Mouse (Mus musculus): ENCODE results near the gene RPS10-NUDT3.

Gene RPS10-NUDT3

DNA sequence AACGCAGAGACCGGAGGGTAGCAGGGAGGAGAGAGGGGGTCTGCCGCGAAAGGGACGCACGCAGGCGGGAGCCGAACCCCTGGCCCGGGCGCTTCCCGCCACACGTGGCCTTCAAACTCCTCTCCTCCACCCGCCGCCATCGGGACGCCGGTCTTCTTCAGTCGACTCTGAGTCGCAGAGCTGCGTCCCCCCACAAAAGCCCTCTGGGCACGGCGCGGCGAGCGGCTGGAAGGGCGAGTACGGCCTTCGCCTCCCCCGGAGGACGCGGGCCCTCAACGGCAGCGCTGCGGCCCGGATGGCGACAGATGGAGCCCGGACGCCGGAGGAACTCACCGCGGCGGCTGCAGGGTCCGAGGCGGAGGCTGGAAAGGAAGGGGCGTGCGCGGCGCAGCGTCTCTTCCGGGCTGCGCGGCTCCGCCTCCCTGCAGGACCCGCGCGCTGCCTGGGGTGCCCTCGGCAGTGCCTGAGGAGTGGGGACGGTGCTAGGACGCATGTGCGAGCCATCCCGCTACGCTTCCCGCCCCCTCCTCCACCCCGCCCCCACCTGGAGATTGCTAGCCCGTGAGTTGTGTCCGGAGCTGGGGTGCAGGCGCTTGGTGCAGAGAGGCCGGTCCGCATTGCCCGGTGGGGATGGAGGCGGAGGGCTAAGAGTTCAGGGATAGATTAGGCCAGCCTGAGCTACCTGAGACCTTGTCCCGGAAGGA is at the start of gene RPS10-NUDT3:
TSS of gene RPS10-NUDT3 (minus strand) at position 352 of the 704 bp plus-strand sequence.
- peak; percentile 73 to 81 for DNase-seq (ENCODE audit: low spot score in 2 of 2)

DNA sequence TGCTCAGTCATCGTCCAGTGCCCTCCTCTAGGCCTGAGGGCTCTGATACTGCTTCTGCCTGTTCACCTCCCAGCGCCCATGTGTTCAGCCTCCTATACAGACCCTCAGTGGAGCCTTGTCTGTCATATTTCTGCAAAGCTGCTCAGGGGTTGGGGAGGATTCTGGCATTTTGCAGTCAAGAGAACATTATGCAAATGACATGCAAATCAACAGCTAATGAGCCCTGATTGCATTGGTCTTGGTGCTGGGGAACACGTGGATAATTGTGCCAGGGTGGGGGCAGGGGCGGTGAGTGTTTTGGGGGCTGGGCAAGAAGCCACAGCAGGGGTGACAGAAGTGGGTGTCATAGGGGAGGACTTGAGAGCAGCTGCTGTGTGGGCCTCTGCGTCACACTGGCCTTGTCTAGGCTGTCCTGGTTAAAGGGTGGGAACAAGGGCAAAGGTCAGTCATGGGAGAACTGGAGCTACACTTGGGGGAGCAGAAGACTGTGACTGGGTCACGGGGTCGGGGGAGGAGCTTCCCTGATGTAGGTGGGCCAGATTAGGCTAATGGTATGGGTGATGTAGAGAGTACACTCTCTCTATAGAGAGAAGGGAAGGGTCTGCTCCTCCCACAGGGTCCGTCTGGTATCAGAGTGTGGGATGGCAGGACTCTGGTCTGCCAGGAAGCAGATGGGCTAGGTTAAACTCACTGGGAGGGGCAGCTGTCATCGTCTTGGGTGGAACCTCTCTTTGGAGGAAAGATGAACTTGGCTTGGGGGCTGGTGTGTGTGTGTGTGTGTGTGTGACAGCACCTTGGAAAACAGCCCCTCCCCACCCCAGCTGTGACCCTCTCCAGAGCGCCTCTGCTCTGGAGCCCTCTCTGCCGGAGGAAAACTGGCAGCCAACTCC is 44.1 kb upstream of the RPS10-NUDT3 start:
- DNase-seq (ENCODE audit: low spot score in 2 of 2), result no peak

DNA sequence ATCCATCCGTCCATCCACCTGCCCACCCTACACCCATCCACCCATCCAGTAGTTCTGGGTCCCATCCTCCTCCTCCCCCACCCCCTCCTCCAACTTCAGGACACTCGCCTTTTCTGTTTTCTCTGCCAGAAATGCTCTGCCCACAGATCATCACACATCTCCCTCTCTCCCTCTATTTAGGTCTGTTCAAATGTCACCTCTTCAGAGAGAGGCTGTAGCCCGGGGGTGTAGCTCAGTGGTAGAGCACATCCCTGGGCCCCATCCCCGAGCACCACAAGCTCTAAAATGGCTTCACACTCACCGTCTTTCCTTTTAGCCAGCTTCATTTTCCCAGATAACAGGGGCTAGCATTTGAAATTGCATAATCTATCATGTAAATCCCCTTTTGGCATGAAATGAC is 42.7 kb upstream of the RPS10-NUDT3 start:
- DNase-seq (ENCODE audit: low spot score in 2 of 2), result no peak

DNA sequence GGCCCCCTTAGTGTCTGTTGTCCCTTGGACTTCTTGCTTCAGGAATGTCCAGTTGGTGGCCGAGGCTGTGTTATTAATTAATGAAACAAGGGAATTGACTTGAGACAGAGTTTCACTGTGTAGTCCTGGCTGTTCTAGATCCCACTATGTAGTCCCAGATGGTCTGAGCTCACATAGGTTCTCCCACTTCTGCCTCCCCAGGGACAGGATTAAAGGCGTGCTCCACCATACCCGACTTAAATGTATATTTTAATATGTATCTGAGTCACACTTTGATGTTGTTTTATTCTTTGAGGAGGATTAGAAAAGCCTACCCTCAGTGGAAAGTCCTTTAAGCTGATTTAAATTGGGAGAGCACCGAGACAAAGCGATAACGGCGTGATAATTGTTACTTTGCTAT is 41.2 kb upstream of the RPS10-NUDT3 start:
- DNase-seq (ENCODE audit: low spot score in 2 of 2), result no peak

DNA sequence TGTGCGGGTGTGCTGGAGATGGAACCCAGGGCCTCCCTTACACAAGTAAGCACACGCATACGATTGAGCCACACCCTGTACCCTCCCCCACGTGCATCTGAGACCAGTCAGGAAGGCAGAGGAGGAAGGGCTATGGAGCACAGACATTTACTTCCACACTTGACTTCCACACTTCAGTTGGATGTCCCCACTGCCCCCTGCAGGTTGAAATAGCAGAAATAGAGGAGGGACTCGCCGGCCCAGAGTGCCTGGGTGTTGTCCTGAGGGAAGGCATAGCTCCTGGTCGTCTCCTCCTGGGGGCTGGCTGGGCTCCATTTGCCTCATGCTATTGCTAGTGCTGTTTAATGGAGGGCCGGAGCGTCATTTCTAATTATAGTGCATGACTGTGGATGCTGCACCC is 40.4 kb upstream of the RPS10-NUDT3 start:
- DNase-seq (ENCODE audit: low spot score in 2 of 2), result no peak

DNA sequence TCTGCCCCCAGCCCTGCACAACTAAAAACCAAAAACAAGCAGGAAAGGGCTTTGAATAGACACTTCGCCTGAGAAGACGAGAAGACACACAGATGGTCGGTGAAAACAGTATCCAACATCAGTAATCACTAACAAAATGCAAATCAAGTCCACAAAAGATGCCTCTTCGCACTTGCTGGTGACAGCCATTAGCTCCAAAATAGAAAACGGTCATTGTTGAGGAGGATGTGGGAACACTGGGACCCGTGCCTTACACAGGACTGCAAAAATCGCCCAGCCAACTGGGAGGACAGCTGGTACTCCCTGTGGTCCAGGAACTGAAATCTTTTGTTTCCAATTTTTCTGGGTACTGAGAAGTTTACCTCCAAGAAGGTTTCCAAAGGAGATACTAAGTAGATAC is 38.9 kb upstream of the RPS10-NUDT3 start:
- DNase-seq (ENCODE audit: low spot score in 2 of 2), result no peak

DNA sequence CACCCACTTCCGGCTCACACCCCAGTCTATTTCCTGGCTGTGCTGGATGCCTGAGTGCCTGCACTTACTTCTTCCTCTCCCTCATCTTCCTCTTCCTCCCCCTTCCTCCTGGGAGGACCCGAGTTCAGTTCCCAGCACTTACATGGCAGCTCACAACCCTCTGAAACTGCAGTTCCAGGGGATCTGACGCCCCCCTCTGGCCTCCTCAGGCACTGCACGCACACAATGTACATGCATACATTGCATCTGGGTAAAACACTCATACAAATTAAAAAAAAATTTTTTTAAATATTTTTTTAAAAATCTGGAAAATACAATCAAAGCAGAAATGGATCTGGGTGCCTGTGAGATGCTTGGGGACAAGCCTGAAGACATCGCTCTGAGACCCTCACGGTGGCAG is 36.7 kb upstream of the RPS10-NUDT3 start:
- DNase-seq (ENCODE audit: low spot score in 2 of 2), result no peak

DNA sequence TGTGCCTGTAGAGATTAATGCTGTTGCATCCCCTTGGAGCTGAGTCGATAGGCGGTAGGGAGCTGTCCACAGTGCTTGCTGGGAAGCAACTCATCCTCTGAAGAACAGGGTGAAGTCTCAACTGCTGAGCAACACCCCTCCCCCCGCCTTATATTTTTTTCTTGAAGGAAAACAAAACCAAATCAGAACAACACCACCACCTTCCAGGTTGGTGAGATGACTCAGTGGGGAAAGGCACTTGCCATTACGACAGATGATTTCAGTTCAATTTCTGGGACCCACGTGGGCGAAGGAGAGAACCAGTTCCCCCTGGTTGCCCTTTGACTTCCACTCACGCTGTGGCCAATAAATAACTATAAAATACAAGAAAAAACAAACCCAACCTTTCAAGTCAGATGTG is 23.7 kb upstream of the RPS10-NUDT3 start:
- no peak for DNase-seq (ENCODE audit: low spot score in 2 of 2)

DNA sequence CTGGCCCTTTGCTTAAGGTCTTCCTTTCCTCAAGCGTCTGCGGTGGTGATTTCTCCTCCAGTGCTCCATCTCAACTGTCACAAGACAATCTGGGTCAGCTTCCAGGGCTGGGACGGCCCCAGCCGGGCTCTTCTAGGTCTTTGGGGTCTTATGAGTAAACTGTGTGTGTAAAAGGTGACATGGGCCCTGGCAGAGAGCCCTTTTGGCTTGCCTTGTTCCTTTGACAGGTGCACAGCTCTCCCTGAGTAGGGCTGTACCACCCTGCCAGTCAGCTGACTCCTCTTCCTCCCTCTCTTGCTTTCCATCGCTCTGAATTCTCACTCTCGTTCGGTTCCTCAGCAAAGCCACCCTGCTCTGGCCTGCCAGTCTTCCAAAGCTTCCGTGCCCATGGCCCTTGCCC is 22.1 kb upstream of the RPS10-NUDT3 start:
- no peak for DNase-seq (ENCODE audit: low spot score in 2 of 2)

DNA sequence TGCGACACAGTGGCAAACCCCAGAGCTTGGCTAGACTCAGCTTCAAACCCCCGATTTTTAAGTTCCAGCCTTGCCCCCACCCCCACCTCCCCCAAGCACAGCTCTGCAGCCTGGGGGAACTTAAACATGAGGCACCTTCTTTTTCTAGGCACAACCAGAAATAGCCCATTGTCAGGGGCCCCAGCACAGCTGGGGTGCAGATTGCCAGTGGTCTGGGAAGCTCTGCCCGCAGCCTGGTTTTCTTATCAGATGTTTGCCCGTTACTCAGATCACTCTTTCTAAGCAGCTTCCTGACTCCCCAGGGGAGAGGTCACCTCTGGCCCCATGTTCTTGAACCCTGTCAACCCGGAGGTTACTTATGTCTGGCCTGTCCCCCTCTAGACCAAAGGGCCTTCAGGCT is 21.4 kb upstream of the RPS10-NUDT3 start:
- no peak for DNase-seq (ENCODE audit: low spot score in 2 of 2)

DNA sequence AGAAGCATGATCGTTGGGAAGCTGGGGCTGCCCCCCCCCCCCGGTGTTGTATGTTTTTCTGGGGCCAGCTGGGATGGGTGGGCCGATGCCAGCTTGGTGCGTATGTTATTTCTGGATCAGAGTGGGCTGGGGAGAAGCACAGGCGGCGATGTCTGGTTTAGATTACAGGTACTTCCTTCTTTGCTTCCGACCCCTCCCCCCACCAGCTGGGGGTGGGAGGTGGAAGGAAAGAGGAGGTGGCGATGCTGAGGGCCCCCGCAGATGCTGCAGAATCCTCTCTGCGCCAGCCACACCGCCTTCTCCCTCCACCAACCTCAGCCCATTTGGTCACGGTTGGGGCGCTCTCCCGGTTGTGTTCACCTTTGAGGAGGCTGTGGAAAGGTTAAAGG is 21.0 kb upstream of the RPS10-NUDT3 start:
- peak; percentile 62 to 70 for DNase-seq (ENCODE audit: low spot score in 2 of 2)

DNA sequence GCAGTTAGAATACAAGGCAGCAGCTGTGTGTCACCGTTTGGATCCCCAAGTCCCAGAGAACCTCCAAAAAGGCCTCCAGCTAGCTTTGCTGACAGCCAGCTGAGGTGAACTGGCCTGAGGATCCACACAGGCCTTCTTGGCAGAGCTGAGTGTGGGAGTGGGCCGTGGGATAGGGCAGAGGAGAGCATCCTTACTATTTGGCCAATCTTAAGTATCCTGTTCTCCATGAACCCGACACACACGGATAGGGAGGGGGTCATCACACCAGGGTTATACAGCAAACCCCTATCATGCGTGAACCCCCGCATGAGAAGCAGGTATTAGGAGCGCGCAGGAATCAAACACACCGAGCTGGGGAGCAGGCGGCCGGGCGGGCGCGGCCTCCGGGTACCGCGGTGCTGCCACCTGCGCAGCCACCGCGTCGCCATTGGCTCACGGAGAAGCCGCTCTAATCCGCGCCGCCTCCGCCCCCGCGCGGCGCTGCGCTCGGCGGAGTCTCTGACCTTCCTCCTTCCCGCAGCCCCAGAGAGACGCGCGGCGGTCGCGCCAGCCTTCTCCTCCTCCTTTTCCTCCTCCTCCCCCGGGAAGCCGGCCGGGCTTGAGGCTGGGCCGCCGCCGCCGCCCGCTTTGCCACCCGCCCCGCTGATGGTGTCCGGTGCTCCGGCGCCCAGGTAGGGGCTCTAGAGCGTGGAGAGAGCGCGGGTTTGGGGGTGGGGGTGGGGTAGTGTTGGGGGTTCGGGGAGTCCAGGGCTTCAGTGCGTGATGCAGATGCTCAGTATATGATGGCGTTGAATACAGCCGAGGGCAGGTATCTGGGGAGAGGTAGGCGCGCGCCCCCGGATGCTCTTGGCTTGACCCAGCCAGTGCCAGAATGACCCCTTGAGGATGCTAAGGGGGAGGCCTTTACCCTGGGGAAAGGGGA is 20.3 kb upstream of the RPS10-NUDT3 start, which contains the start of gene Pacsin1:
TSS of gene Pacsin1 (plus strand) at position 421 of the 922 bp plus-strand sequence.
- DNase-seq (ENCODE audit: low spot score in 2 of 2), result peak; percentile 63 to 64

DNA sequence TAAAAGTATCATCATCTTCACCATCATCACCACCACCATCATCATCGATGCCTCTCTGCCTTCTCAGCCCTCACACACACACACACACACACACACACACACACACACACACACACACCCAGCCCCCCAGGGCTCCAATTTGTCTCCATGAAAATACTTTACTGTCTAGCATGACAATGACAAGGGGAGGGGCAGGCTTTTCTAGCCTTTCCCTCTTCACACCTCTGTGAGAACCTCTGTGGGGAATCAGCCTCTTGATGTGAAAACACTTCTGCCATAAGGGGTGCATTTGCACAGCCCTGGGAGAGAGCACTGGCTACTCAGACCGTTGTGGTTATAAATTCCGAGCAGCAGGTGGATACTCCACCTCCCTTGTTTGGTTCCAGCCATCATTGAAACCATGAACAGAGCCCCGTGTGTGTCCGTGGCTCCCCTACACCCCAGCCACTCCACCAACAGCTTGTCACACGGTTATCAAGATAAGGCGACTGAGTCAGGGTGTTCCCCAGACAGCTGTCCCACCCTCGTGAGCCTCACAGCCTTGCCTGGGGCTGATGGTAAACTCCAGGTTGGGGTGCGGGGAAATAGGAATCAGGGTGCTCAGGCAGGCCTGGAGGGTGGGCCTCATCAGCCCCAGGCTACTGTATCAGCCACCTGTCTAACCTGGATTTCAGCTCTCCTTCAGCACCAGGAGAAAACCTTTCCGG is 18.4 kb upstream of the RPS10-NUDT3 start:
- no peak for DNase-seq (ENCODE audit: low spot score in 2 of 2)

DNA sequence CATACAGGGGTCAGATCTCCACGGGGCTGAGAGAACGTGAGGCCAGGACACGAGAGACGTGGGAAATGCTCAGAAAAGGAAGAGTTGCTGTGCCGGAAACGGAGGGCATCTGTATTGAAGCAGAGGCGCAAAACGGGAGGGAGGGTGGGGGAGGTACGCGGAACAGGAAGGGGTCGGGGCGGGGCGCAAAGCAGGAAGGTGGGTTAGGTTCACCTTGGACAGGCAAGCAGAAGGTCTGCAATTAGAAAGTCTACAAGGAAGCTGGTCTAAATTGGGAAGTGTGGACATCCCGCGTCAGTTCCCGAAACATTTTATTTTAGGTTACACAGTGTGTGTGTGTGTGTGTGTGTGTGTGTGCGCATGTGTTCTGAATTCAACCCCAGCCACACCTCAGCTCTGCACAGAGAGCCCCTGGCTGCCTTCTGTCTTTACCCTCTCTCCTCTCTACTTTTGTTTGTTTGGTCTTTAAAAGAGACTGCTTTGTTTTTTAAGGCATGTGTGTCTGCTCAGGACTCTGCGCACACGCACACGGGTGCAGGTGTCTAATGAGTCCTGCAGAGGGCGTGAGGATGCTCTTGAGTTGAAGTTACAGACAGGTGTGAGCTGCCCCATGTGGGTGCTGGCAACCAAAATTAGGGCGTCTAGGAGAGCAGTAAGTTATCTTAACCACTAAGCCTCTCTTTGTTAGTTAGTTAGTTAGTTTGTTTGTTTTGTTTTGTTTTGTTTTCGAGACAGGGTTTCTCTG is 17.2 kb upstream of the RPS10-NUDT3 start:
- no peak for DNase-seq (ENCODE audit: low spot score in 2 of 2)

DNA sequence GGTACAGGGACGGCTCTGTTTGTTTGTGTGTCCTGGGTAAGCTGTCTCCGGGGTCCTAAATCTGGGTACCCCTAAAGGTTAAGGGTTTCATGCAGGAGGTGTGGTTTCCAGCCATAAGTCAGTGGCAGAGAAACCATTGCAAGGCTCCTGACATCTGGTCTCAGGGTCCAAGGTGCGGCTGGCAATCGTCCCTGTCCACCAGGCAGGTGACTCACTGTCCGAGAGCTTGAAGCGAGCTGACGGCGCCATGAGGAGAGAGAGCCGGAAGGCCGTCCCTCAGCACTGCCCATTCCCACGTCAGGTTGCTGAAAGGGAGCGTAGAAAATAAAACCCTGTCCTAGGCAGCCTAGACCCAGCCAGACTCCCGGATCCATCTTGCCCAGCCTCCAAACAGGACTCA is 15.6 kb upstream of the RPS10-NUDT3 start:
- DNase-seq (ENCODE audit: low spot score in 2 of 2), result no peak

DNA sequence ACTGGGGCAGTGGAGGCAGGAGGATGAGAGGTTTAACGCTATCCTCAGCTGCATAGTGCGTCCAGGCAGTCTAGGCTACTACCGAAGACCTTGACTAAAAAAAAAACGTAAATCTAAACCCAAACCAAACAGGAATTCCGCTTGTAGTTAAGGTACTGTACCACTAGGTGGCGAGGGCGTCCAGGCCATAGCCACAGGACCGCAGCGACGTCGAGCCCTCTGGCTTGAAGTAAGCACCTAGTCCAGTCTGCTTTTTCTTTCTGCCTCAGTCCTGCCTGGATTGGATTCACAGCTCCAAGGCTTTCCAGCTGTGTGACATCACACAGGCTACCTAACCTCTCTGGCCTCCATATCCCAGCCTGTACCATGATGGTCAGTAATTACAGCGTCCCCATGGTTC is 15.1 kb upstream of the RPS10-NUDT3 start:
- DNase-seq (ENCODE audit: low spot score in 2 of 2), result no peak

DNA sequence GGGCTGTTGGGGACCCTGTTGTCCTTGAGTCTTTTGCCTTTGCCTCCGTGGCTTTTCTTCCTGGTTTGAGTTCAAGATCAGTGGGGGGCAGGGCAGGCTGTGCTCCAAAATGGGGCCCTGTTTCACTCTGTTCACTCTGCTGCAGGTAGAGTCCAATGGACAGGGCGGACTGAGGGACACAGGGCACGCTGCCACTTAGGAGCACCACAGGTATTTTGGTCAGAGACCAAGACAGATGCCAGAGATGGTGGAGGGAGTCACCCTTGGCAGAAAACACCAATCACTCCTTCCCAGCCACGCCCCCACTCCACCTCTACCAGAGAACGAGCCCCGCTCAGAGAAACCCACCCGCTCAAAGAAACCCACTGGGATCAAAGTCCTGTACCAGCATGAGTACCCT is 10.8 kb upstream of the RPS10-NUDT3 start:
- DNase-seq (ENCODE audit: low spot score in 2 of 2), result no peak

DNA sequence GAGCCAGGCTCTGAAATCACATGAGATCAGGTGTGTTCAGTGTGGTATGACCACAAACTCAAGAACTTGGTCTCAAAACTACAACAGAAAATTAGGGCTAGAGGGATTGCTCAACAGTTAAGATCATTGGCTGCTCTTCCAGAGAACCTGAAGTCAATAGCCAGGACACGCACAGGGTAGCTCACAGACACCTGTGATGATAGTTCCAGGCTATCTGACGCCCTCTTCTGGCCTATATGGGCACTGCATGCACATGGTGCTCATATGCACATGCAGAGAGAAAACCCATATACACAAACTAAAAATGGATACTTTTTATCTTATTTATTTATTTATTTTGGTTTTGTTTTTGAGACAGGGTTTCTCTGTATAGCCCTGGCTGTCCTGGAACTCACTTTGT is 9.6 kb upstream of the RPS10-NUDT3 start:
- no peak for DNase-seq (ENCODE audit: low spot score in 2 of 2)

DNA sequence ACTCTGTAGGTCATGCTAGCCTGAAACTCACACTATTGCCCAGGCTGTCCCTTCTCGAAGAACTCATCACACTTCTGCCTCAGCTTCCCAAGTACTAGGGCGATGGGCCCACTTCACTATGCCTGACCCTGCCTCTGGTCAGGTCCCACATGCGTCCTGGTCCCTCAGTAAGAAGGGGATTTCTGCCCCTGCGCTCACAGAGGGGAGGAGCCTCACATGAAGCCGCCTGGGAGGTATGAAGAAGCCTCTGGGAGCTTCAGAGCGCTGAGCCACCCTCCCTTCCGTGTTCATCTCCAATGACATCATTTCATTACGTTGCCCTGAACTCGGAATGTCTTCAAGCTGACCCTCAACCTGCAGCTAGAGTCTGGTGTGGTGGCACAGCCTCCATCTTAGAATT is 8.7 kb upstream of the RPS10-NUDT3 start:
- no peak for DNase-seq (ENCODE audit: low spot score in 2 of 2)

DNA sequence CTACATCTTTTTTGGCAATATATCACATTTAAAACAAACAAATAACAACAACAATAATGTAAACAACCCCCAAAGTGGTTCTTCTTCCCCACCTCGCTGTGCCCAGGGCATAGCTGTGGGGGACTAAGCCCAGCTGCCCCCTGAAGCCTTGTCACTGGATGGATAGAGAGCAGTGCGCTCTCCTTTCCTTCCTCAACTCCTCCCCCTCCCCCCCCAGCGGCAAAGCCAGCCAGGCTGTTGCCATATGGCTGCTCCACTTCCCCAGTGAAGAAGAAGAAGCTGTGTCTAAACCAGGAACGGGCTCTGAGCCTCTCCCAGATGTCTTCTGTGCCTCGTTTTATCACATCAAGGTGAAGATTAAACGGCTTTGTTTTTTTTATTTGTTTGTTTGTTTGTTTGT is 8.1 kb upstream of the RPS10-NUDT3 start:
- no peak for DNase-seq (ENCODE audit: low spot score in 2 of 2)

Data from frontal cortex, postnatal 14 days (tissue).